Mouse (Mus musculus): ENCODE measurements around the gene Srsf7. TPM values are rescaled to one million over a fixed set of nuclear protein-coding genes. Genes with fewer than 3 reads are reported as not detected.
"Not testable (repeated sequence)": the region's sequence is repeated elsewhere in the genome, so short reads cannot be mapped to it uniquely, and the experiment has no call there.

Gene Srsf7
- polyA plus RNA-seq, 1 experiment, result 372 TPM

- Histone ChIP-seq H3K4me3 (ENCODE audit: low read depth, low read length) (no peak overlapping the region), H3K4me1 (ENCODE audit: control insufficient read depth, insufficient read depth, low read length) (no peaks in the 10 kb centered on the region), H3K9me3 (replicated peaks; ENCODE audit: control insufficient read depth, insufficient read depth, low read length, poor library complexity, severe bottlenecking) (no peaks in the 10 kb centered on the region), H3K36me3 (ENCODE audit: control insufficient read depth, insufficient read depth, low read length, poor library complexity, severe bottlenecking) (no peaks in the 10 kb centered on the region), H3K27ac (ENCODE audit: insufficient read depth, low read length) (no peak overlapping the region), H3K27me3 (ENCODE audit: control insufficient read depth, insufficient read depth, low read length, poor library complexity, severe bottlenecking) (no peaks in the 10 kb centered on the region), H3K9ac (ENCODE audit: low read depth, poor library complexity, severe bottlenecking) (no peak overlapping the region)
- TF ChIP-seq EP300 (IDR thresholded peaks at IDR 0.05; ENCODE audit: insufficient read depth, low read depth, low read length) (no peak), POLR2A (IDR thresholded peaks at IDR 0.05; ENCODE audit: insufficient read depth, low read length) (no peak), CTCF (IDR thresholded peaks at IDR 0.05; ENCODE audit: low read depth, low read length) (no peak)
Observed at GRCm38 (mm10) chr17:80183615-80184014, 23.5 kb downstream of the Srsf7 start.

DNA sequence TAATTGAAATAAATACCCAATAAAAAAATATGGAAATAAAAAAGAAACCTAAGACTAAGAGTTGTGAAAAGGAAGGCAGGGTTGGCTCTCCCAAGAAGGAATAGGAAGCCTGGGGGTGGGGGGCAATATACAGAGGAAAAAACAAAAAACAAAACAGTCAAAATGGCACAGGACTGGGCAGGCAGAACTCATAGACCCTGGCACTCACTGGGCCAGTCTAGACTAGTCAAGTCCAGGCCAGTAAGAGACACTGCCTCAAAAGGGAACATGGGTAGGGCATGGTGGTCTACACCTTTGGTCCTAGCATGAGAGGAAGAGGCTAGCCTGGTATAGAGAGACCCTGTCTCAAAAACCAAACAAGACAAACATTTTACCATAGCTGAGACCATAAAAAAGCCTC, 26.6 kb downstream of the Srsf7 start:
- TF ChIP-seq CTCF (IDR thresholded peaks at IDR 0.05; ENCODE audit: low read depth, low read length) (no peak), POLR2A (IDR thresholded peaks at IDR 0.05; ENCODE audit: insufficient read depth, low read length) (no peak), EP300 (IDR thresholded peaks at IDR 0.05; ENCODE audit: insufficient read depth, low read depth, low read length) (no peak)
- Histone ChIP-seq H3K27me3 (ENCODE audit: control insufficient read depth, insufficient read depth, low read length, poor library complexity, severe bottlenecking) (no peaks in the 10 kb centered on the region), H3K9ac (ENCODE audit: low read depth, poor library complexity, severe bottlenecking) (no peak overlapping the region), H3K9me3 (replicated peaks; ENCODE audit: control insufficient read depth, insufficient read depth, low read length, poor library complexity, severe bottlenecking) (no peaks in the 10 kb centered on the region), H3K4me3 (ENCODE audit: low read depth, low read length) (no peak overlapping the region), H3K4me1 (ENCODE audit: control insufficient read depth, insufficient read depth, low read length) (no peaks in the 10 kb centered on the region), H3K27ac (ENCODE audit: insufficient read depth, low read length) (no peak overlapping the region), H3K36me3 (ENCODE audit: control insufficient read depth, insufficient read depth, low read length, poor library complexity, severe bottlenecking) (no peaks in the 10 kb centered on the region)

DNA sequence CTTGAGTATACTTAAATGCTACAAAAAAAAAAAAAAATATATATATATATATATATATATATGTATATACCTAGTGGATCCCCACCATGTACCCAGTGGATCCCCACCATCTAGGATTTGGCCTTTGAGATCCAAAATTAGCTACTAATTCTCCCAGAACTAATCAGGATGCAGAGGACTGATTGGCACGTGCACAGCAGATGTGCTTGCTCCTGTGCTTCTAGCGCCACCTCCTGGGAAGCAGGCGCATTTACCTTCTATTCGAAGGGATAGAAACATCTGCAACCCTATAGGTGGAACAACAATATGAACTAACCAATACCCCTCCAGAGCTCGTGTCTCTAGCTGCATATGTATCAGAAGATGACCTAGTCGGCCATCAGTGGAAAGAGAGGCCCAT, 27.1 kb downstream of the Srsf7 start:
- no peak overlapping the region for H3K9ac ChIP-seq (ENCODE audit: low read depth, poor library complexity, severe bottlenecking)

DNA sequence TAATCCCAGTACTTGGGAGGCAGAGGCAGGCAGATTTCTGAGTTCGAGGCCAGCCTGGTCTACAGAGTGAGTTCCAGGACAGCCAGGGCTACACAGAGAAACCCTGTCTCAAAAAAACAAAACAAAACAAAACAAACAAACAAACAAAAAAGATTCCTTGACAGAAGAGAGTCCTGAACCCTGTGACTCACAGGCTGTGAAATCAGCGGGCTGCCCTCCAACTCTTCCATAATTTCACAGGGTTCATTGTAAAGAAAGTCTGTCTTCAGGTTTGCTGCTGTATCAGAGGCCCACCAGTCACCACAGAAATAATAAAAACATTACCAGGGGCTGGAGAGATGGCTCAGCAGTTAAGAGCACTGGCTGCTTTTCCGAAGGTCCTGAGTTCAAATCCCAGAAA, 28.3 kb downstream of the Srsf7 start:
- not testable (repeated sequence) for H3K27ac ChIP-seq (ENCODE audit: insufficient read depth, low read length); H3K9ac ChIP-seq (ENCODE audit: low read depth, poor library complexity, severe bottlenecking); H3K36me3 ChIP-seq (ENCODE audit: control insufficient read depth, insufficient read depth, low read length, poor library complexity, severe bottlenecking)

More for the DNA sequence above, 27.1 kb downstream of the Srsf7 start:
- Histone ChIP-seq H3K36me3 (ENCODE audit: control insufficient read depth, insufficient read depth, low read length, poor library complexity, severe bottlenecking) (no peaks in the 10 kb centered on the region), H3K4me1 (ENCODE audit: control insufficient read depth, insufficient read depth, low read length) (no peaks in the 10 kb centered on the region), H3K27ac (ENCODE audit: insufficient read depth, low read length) (no peak overlapping the region), H3K4me3 (ENCODE audit: low read depth, low read length) (no peak overlapping the region), H3K9me3 (replicated peaks; ENCODE audit: control insufficient read depth, insufficient read depth, low read length, poor library complexity, severe bottlenecking) (no peaks in the 10 kb centered on the region), H3K27me3 (ENCODE audit: control insufficient read depth, insufficient read depth, low read length, poor library complexity, severe bottlenecking) (no peaks in the 10 kb centered on the region)
- peak; percentile 96 for TF ChIP-seq CTCF (IDR thresholded peaks at IDR 0.05; ENCODE audit: low read depth, low read length)
- TF ChIP-seq EP300 (IDR thresholded peaks at IDR 0.05; ENCODE audit: insufficient read depth, low read depth, low read length), result 0 out of 2 replicates have a peak, but pooled peaks have one; percentile 45
- no peak for TF ChIP-seq POLR2A (IDR thresholded peaks at IDR 0.05; ENCODE audit: insufficient read depth, low read length)

GRCm38 (mm10) chr17:80175966-80176365, 31.1 kb downstream of the Srsf7 start:
- TF ChIP-seq CTCF (IDR thresholded peaks at IDR 0.05; ENCODE audit: low read depth, low read length), result no peak
- TF ChIP-seq POLR2A (IDR thresholded peaks at IDR 0.05; ENCODE audit: insufficient read depth, low read length), result no peak
- no peak for TF ChIP-seq EP300 (IDR thresholded peaks at IDR 0.05; ENCODE audit: insufficient read depth, low read depth, low read length)
- no peaks in the 10 kb centered on the region for H3K4me1 ChIP-seq (ENCODE audit: control insufficient read depth, insufficient read depth, low read length)
- H3K9ac ChIP-seq (ENCODE audit: low read depth, poor library complexity, severe bottlenecking), result no peak overlapping the region

More for the DNA sequence above, 28.3 kb downstream of the Srsf7 start:
- not testable (repeated sequence) for H3K4me3 ChIP-seq (ENCODE audit: low read depth, low read length); H3K9me3 ChIP-seq (replicated peaks; ENCODE audit: control insufficient read depth, insufficient read depth, low read length, poor library complexity, severe bottlenecking); H3K27me3 ChIP-seq (ENCODE audit: control insufficient read depth, insufficient read depth, low read length, poor library complexity, severe bottlenecking); H3K4me1 ChIP-seq (ENCODE audit: control insufficient read depth, insufficient read depth, low read length)

GRCm38 (mm10) chr17:80175386-80175739, 31.7 kb downstream of the Srsf7 start:
- no peak overlapping the region for H3K9ac ChIP-seq (ENCODE audit: low read depth, poor library complexity, severe bottlenecking)
- no peak for TF ChIP-seq POLR2A (IDR thresholded peaks at IDR 0.05; ENCODE audit: insufficient read depth, low read length)
- TF ChIP-seq CTCF (IDR thresholded peaks at IDR 0.05; ENCODE audit: low read depth, low read length), result no peak
- no peak for TF ChIP-seq EP300 (IDR thresholded peaks at IDR 0.05; ENCODE audit: insufficient read depth, low read depth, low read length)
- no peak overlapping the region for H3K27ac ChIP-seq (ENCODE audit: insufficient read depth, low read length)
- no peaks in the 10 kb centered on the region for H3K27me3 ChIP-seq (ENCODE audit: control insufficient read depth, insufficient read depth, low read length, poor library complexity, severe bottlenecking)
- H3K4me1 ChIP-seq (ENCODE audit: control insufficient read depth, insufficient read depth, low read length), result no peaks in the 10 kb centered on the region
- H3K9me3 ChIP-seq (replicated peaks; ENCODE audit: control insufficient read depth, insufficient read depth, low read length, poor library complexity, severe bottlenecking), result no peaks in the 10 kb centered on the region
- no peaks in the 10 kb centered on the region for H3K36me3 ChIP-seq (ENCODE audit: control insufficient read depth, insufficient read depth, low read length, poor library complexity, severe bottlenecking)
- no peak overlapping the region for H3K4me3 ChIP-seq (ENCODE audit: low read depth, low read length)

More at GRCm38 (mm10) chr17:80175966-80176365, 31.1 kb downstream of the Srsf7 start:
- Histone ChIP-seq H3K4me3 (ENCODE audit: low read depth, low read length) (no peak overlapping the region), H3K27me3 (ENCODE audit: control insufficient read depth, insufficient read depth, low read length, poor library complexity, severe bottlenecking) (no peaks in the 10 kb centered on the region), H3K27ac (ENCODE audit: insufficient read depth, low read length) (no peak overlapping the region), H3K36me3 (ENCODE audit: control insufficient read depth, insufficient read depth, low read length, poor library complexity, severe bottlenecking) (no peaks in the 10 kb centered on the region), H3K9me3 (replicated peaks; ENCODE audit: control insufficient read depth, insufficient read depth, low read length, poor library complexity, severe bottlenecking) (no peaks in the 10 kb centered on the region)

Measured in ES-Bruce4 (cell line).